Mouse (Mus musculus) MEL (cell line): ENCODE data around the gene Pcsk2. TPM values are rescaled to one million over a fixed set of nuclear protein-coding genes. Genes with fewer than 3 reads are reported as not detected.

Experiments
- DNase-seq: peaks from one replicate; pipeline ENCODE4 v3.0.0; 2011; ENCODE audit warnings: low read depth, low spot score
- H3K27ac ChIP-seq: 2 replicates; pipeline ENCODE4 v1.5.1; 2012; ENCODE audit warnings: low read depth, mild to moderate bottlenecking, control low read depth, low read length, moderate library complexity; ENCODE audit not compliant: control insufficient read depth
- H3K27me3 ChIP-seq, 2 experiments: fragments of 150-350 bp in 1 of 2; sonication (generic) in 1 of 2; 2 replicates each; pipeline ENCODE4 v1.6.1; 2012; ENCODE audit warnings: low read length in 2 of 2, mild to moderate bottlenecking in 2 of 2, improper control_type of control experiment in 1 of 2, moderate library complexity in 1 of 2; ENCODE audit not compliant: insufficient read depth in 2 of 2, control insufficient read depth in 1 of 2
- H3K36me3 ChIP-seq, 2 experiments: 2 replicates each; pipeline ENCODE4 v1.6.1; 2012 to 2014; ENCODE audit warnings: low read length in 2 of 2, improper control_type of control experiment in 1 of 2, inconsistent platforms in 1 of 2, mild to moderate bottlenecking in 1 of 2; ENCODE audit not compliant: insufficient read depth in 2 of 2, control insufficient read depth in 1 of 2
- H3K4me1 ChIP-seq, 2 experiments: fragments of 150-350 bp in 1 of 2; sonication (generic) in 1 of 2; 2 replicates each; pipeline ENCODE4 v1.6.1; 2012; ENCODE audit warnings: low read length in 2 of 2, improper control_type of control experiment in 1 of 2, mild to moderate bottlenecking in 1 of 2; ENCODE audit not compliant: insufficient read depth in 2 of 2, control insufficient read depth in 1 of 2
- H3K4me3 ChIP-seq, 2 experiments: fragments of 150-350 bp in 1 of 2; sonication (generic) in 1 of 2; 2 replicates each; pipeline ENCODE4 v1.5.1; 2012; ENCODE audit warnings: low read depth in 2 of 2, low read length in 2 of 2, mild to moderate bottlenecking in 2 of 2, moderate library complexity in 2 of 2, control low read depth in 1 of 2, improper control_type of control experiment in 1 of 2; ENCODE audit not compliant: control insufficient read depth in 1 of 2, insufficient read depth in 1 of 2
- H3K79me2 ChIP-seq: 2 replicates; pipeline ENCODE4 v1.6.1; 2012; ENCODE audit warnings: mild to moderate bottlenecking, low read length, moderate library complexity; ENCODE audit not compliant: control insufficient read depth, poor library complexity, insufficient read depth
- H3K9ac ChIP-seq: 2 replicates; pipeline ENCODE4 v1.6.1; 2012; ENCODE audit warnings: low read depth, mild to moderate bottlenecking, control low read depth, low read length, moderate library complexity; ENCODE audit not compliant: control insufficient read depth, poor library complexity, severe bottlenecking
- H3K9me3 ChIP-seq: fragments of 150-350 bp; sonication (generic); replicated peaks from 2 replicates; pipeline ENCODE4 v1.6.1; 2012; ENCODE audit warnings: mild to moderate bottlenecking, low read length, improper control_type of control experiment, moderate library complexity; ENCODE audit not compliant: insufficient read depth
- BHLHE40 ChIP-seq: IDR thresholded peaks from 2 replicates; pipeline ENCODE4 v1.6.1; 2012; ENCODE audit warnings: low read depth, mild to moderate bottlenecking, inconsistent platforms, low read length, improper control_type of control experiment, borderline replicate concordance
- CHD2 ChIP-seq: IDR thresholded peaks from 2 replicates; pipeline ENCODE4 v1.6.1; 2011; ENCODE audit warnings: low read length, improper control_type of control experiment
- CTCF ChIP-seq, 3 experiments: IDR thresholded peaks in 2 of 3; conservative IDR thresholded peaks in 1 of 3; 2 replicates each; pipeline ENCODE4 v1.5.1; 2011 to 2012; ENCODE audit warnings: low read length in 3 of 3, low read depth in 2 of 3, mild to moderate bottlenecking in 2 of 3, improper control_type of control experiment in 1 of 3, inconsistent platforms in 1 of 3, mixed read lengths in 1 of 3, moderate library complexity in 1 of 3; ENCODE audit not compliant: control insufficient read depth in 1 of 3, insufficient read depth in 1 of 3, poor library complexity in 1 of 3, severe bottlenecking in 1 of 3
- ETS1 ChIP-seq: IDR thresholded peaks from 2 replicates; pipeline ENCODE4 v1.6.1; 2012; ENCODE audit warnings: low read depth, mild to moderate bottlenecking, inconsistent platforms, low read length, improper control_type of control experiment, moderate library complexity
- GATA1 ChIP-seq: IDR thresholded peaks from 2 replicates; pipeline ENCODE4 v1.6.1; 2011; ENCODE audit warnings: low read depth, low read length, improper control_type of control experiment
- HCFC1 ChIP-seq: IDR thresholded peaks from 2 replicates; pipeline ENCODE4 v1.6.1; 2012; ENCODE audit warnings: low read depth, mild to moderate bottlenecking, inconsistent platforms, low read length, improper control_type of control experiment, moderate library complexity
- MAX ChIP-seq: IDR thresholded peaks from 2 replicates; pipeline ENCODE4 v1.6.1; 2011; ENCODE audit warnings: low read length, improper control_type of control experiment
- MAZ ChIP-seq: IDR thresholded peaks from 2 replicates; pipeline ENCODE4 v1.6.1; 2012; ENCODE audit warnings: low read depth, mild to moderate bottlenecking, inconsistent platforms, low read length, improper control_type of control experiment
- MEF2A ChIP-seq: IDR thresholded peaks from 2 replicates; pipeline ENCODE4 v1.6.1; 2014; ENCODE audit warnings: low read depth, mild to moderate bottlenecking, inconsistent platforms, low read length, improper control_type of control experiment; ENCODE audit not compliant: poor library complexity, insufficient replicate concordance, severe bottlenecking; ENCODE audit errors: extremely low read depth
- MYB ChIP-seq: IDR thresholded peaks from 2 replicates; pipeline ENCODE4 v1.6.1; 2011; ENCODE audit warnings: mild to moderate bottlenecking, low read depth, low read length, improper control_type of control experiment
- MYC ChIP-seq: IDR thresholded peaks from 2 replicates; pipeline ENCODE4 v1.6.1; 2011; ENCODE audit warnings: low read depth, mild to moderate bottlenecking, low read length, improper control_type of control experiment, moderate library complexity
- NELFE ChIP-seq: IDR thresholded peaks from 2 replicates; pipeline ENCODE4 v1.6.1; 2011; ENCODE audit warnings: low read depth, low read length, improper control_type of control experiment
- POLR2A ChIP-seq, 2 experiments: IDR thresholded peaks; 2 replicates each; pipeline ENCODE4 v1.6.1; 2011 to 2012; ENCODE audit warnings: low read length in 2 of 2, mild to moderate bottlenecking in 2 of 2, control low read depth in 1 of 2, improper control_type of control experiment in 1 of 2, low read depth in 1 of 2, moderate library complexity in 1 of 2; ENCODE audit not compliant: control insufficient read depth in 1 of 2, insufficient read depth in 1 of 2, poor library complexity in 1 of 2
- POLR2AphosphoS5 ChIP-seq: IDR thresholded peaks from 2 replicates; pipeline ENCODE4 v1.6.1; 2012; ENCODE audit warnings: low read depth, borderline replicate concordance, mild to moderate bottlenecking, inconsistent platforms, low read length, moderate library complexity, mixed read lengths
- RCOR1 ChIP-seq: IDR thresholded peaks from 2 replicates; pipeline ENCODE4 v1.6.1; 2012; ENCODE audit warnings: low read depth, mild to moderate bottlenecking, inconsistent platforms, low read length, improper control_type of control experiment
- SIN3A ChIP-seq: IDR thresholded peaks from 2 replicates; pipeline ENCODE4 v1.6.1; 2012; ENCODE audit warnings: low read length, improper control_type of control experiment, inconsistent platforms
- SMC3 ChIP-seq: IDR thresholded peaks from 2 replicates; pipeline ENCODE4 v1.6.1; 2011; ENCODE audit warnings: low read depth, low read length, improper control_type of control experiment
- TAL1 ChIP-seq: IDR thresholded peaks from 2 replicates; pipeline ENCODE4 v1.6.1; 2012; ENCODE audit warnings: mild to moderate bottlenecking, inconsistent platforms, low read length, moderate library complexity, mixed read lengths
- UBTF ChIP-seq: IDR thresholded peaks from 2 replicates; pipeline ENCODE4 v1.6.1; 2012; ENCODE audit warnings: low read depth, mild to moderate bottlenecking, inconsistent platforms, low read length, improper control_type of control experiment, moderate library complexity, borderline replicate concordance; ENCODE audit not compliant: insufficient read depth
- USF2 ChIP-seq, 2 experiments: IDR thresholded peaks; 2 replicates each; pipeline ENCODE4 v1.6.1; 2011 to 2012; ENCODE audit warnings: improper control_type of control experiment in 2 of 2, low read length in 2 of 2, borderline replicate concordance in 1 of 2, inconsistent platforms in 1 of 2, low read depth in 1 of 2, mild to moderate bottlenecking in 1 of 2; ENCODE audit not compliant: insufficient read depth in 1 of 2
- ZC3H11A ChIP-seq: IDR thresholded peaks from 2 replicates; pipeline ENCODE4 v1.6.1; 2012; ENCODE audit warnings: low read depth, mild to moderate bottlenecking, inconsistent platforms, low read length, improper control_type of control experiment
- ZKSCAN1 ChIP-seq: IDR thresholded peaks from 2 replicates; pipeline ENCODE4 v1.6.1; 2012; ENCODE audit warnings: low read depth, mild to moderate bottlenecking, inconsistent platforms, low read length, improper control_type of control experiment, moderate library complexity
- polyA plus RNA-seq, 2 experiments: library from polyadenylated mRNA; stranded (reverse) in 1 of 2; unstranded in 1 of 2; fragments of >175 nt in 1 of 2; fragments of >200 nt in 1 of 2; gene quantifications; 2 replicates each; pipeline versions ENCODE4 v1.2.1 to v1.2.4; 2012; ENCODE audit warnings: low replicate concordance in 2 of 2, low read depth in 1 of 2; ENCODE audit not compliant: insufficient read length in 2 of 2, insufficient read depth in 1 of 2, missing spikeins in 1 of 2
- total RNA-seq: library from RNA; depleted of rRNA; stranded (reverse); fragments of 300-350 nt; gene quantifications from 2 replicates; pipeline ENCODE4 v1.2.3, GENCODE M21; 2012

Gene Pcsk2
- total and polyA plus RNA-seq, 3 experiments = not detected

GRCm38 (mm10) chr2:143735442-143735841 is 189.5 kb downstream of the Pcsk2 start:
- H3K27me3 ChIP-seq = no peaks in the 10 kb centered on the region
- H3K36me3 ChIP-seq = no peaks in the 10 kb centered on the region
- no peak overlapping the region for H3K27ac ChIP-seq
- no peaks in the 10 kb centered on the region for H3K79me2 ChIP-seq
- H3K9me3 ChIP-seq = no peaks in the 10 kb centered on the region
- DNase-seq = no peak
- no peak overlapping the region for H3K4me3 ChIP-seq
- TF ChIP-seq POLR2A (IDR thresholded peaks at IDR 0.05; ENCODE audit: control insufficient read depth in 1 of 2, insufficient read depth in 1 of 2, low read depth in 1 of 2, low read length in 2 of 2, poor library complexity in 1 of 2) (no peak), BHLHE40 (no peak), MEF2A (no peak), ETS1 (no peak), UBTF (no peak), TAL1 (no peak), SIN3A (no peak), GATA1 (no peak), HCFC1 (no peak), MAX (no peak), NELFE (no peak), POLR2AphosphoS5 (no peak), USF2 (IDR thresholded peaks at IDR 0.05; ENCODE audit: borderline replicate concordance in 1 of 2, insufficient read depth in 1 of 2, low read depth in 1 of 2, low read length in 2 of 2) (no peak)
- H3K4me1 ChIP-seq = no peaks in the 10 kb centered on the region
- no peak overlapping the region for H3K9ac ChIP-seq

DNA sequence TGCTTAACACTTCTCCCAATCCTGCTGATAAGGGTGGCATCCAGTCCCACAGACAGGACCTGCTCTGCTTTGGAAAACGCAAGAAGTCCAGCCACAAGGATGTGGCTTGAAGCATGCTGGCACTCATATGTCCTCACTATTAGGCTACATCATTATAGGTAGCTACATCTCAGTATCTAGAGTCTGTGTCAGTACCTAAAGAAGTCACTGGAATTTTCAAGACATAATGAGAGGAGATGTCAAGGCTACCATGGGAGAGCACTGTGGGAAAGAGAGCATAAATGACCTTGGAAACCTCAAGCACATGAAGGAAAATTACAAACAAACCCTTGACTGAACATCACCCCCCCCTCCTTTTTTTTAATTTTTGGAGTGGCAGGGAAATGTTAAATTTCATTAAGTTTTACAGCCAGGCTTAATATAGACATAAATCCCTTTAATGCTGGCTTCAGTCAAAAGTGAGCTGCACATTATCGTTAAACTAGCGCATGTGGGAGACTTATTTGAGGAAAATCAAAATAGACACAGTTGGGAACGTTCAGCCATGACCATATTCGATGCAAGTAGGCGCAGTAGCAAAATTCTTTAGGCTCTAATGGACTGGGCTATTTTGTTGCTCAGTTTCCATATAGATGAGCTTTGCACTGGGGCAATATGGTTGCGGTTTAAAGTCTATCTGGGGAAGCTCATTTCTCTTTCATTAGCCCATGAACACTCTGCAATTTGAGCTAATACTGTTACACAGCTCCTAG is 193.7 kb downstream of the Pcsk2 start:
- H3K27ac ChIP-seq = no peak overlapping the region
- DNase-seq = no peak
- H3K4me3 ChIP-seq = no peak overlapping the region
- TF ChIP-seq ZKSCAN1 = no peak
- TF ChIP-seq MYB = no peak
- TF ChIP-seq MAZ = no peak
- TF ChIP-seq MEF2A = no peak
- no peak for TF ChIP-seq SMC3
- no peak for TF ChIP-seq CHD2
- no peak for TF ChIP-seq CTCF (IDR thresholded peaks at IDR 0.05 in 2 of 3, conservative IDR thresholded peaks at IDR 0.05 in 1 of 3; ENCODE audit: control insufficient read depth in 1 of 3, insufficient read depth in 1 of 3, low read depth in 2 of 3, low read length in 3 of 3, poor library complexity in 1 of 3, severe bottlenecking in 1 of 3)
- TF ChIP-seq MYC = no peak
- no peak for TF ChIP-seq ZC3H11A
- TF ChIP-seq RCOR1 = no peak
- no peak overlapping the region for H3K9ac ChIP-seq
- H3K9me3 ChIP-seq = no peaks in the 10 kb centered on the region
- no peaks in the 10 kb centered on the region for H3K4me1 ChIP-seq
- H3K36me3 ChIP-seq = no peaks in the 10 kb centered on the region
- no peaks in the 10 kb centered on the region for H3K27me3 ChIP-seq
- no peaks in the 10 kb centered on the region for H3K79me2 ChIP-seq
